Mouse (Mus musculus) MEL-GATA-1-ER (cell line): Measurements from ENCODE around the gene Setd2.

Source experiments
- DNase-seq: peaks from one replicate; pipeline ENCODE4 v3.0.0-alpha.2; 2012; ENCODE audit warnings: low read depth; ENCODE audit errors: extremely low read depth

Setd2 gene

GRCm38 (mm10) chr9:110532538-110533291 lies at the start of gene Setd2:
Gene Setd2, plus strand, starts transcription at chr9:110532597.
- peak; percentile 11 for DNase-seq

GRCm38 (mm10) chr9:110488841-110489240 lies 43.6 kb upstream of the Setd2 start:
- DNase-seq: no peak

GRCm38 (mm10) chr9:110490913-110491312 lies 41.5 kb upstream of the Setd2 start:
- DNase-seq: no peak

GRCm38 (mm10) chr9:110525737-110526136 lies 6.7 kb upstream of the Setd2 start:
- no peak for DNase-seq

- no peak for DNase-seq
Observed at GRCm38 (mm10) chr9:110529002-110529737, 3.2 kb upstream of the Setd2 start.

GRCm38 (mm10) chr9:110530650-110531049 lies 1.7 kb upstream of the Setd2 start:
- peak; percentile 41 for DNase-seq

GRCm38 (mm10) chr9:110531151-110531791 lies 1.1 kb upstream of the Setd2 start:
- peak; percentile 11 for DNase-seq

- DNase-seq: peak; percentile 74
Observed at GRCm38 (mm10) chr9:110531914-110532489, 395 bp upstream of the Setd2 start.

GRCm38 (mm10) chr9:110533645-110534044 lies 1.2 kb downstream of the Setd2 start:
- DNase-seq: peak; percentile 13

- DNase-seq: peak; percentile 15
Observed at GRCm38 (mm10) chr9:110535114-110535513, 2.7 kb downstream of the Setd2 start.

- DNase-seq: no peak
Observed at GRCm38 (mm10) chr9:110536636-110537035, 4.2 kb downstream of the Setd2 start.

GRCm38 (mm10) chr9:110538511-110538910 lies 6.1 kb downstream of the Setd2 start:
- DNase-seq: no peak

GRCm38 (mm10) chr9:110541988-110542387 lies 9.6 kb downstream of the Setd2 start:
- peak; percentile 12 for DNase-seq

- no peak for DNase-seq
Observed at GRCm38 (mm10) chr9:110548261-110548660, 15.9 kb downstream of the Setd2 start.

- peak; percentile 4 for DNase-seq
Observed at GRCm38 (mm10) chr9:110568309-110568708, 35.9 kb downstream of the Setd2 start.

- DNase-seq: no peak
Observed at GRCm38 (mm10) chr9:110582161-110582560, 49.8 kb downstream of the Setd2 start.

- DNase-seq: no peak
Observed at GRCm38 (mm10) chr9:110583521-110583920, 51.1 kb downstream of the Setd2 start.

GRCm38 (mm10) chr9:110611471-110611870 lies 79.1 kb downstream of the Setd2 start:
- no peak for DNase-seq

- DNase-seq: no peak
Observed at GRCm38 (mm10) chr9:110617081-110617480, 84.7 kb downstream of the Setd2 start.

- DNase-seq: no peak
Observed at GRCm38 (mm10) chr9:110620180-110620579, 87.8 kb downstream of the Setd2 start.

- no peak for DNase-seq
Observed at GRCm38 (mm10) chr9:110620685-110621084, 88.3 kb downstream of the Setd2 start.
